Mouse (Mus musculus): Measurements from ENCODE around the gene Sh3pxd2a.

The Sh3pxd2a gene

DNA sequence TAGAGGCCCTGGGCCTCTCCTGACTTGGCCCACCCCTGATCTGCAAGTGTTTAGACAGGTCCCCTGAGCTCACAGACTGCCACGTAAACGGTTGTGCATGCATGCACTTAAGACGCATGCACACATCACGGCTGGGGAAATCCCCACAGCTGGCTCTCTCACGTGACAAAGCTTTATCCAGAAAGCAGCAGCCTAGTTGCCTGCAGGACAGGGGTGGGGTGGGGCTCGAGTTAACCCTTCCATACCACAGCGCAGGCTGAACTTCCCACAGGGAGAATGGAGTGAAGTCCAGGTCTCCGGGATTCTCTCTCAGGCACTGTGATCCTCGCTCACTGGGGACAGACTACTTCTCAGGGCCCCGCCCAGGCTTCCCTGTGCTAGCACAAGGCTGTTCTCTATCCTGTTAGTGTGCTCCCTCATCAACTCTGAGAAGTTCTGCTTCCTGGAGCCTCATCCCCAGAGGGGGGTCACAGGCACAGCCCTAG is 133.4 kb downstream of the Sh3pxd2a start:
- DNase-seq, result peak; percentile 64

DNA sequence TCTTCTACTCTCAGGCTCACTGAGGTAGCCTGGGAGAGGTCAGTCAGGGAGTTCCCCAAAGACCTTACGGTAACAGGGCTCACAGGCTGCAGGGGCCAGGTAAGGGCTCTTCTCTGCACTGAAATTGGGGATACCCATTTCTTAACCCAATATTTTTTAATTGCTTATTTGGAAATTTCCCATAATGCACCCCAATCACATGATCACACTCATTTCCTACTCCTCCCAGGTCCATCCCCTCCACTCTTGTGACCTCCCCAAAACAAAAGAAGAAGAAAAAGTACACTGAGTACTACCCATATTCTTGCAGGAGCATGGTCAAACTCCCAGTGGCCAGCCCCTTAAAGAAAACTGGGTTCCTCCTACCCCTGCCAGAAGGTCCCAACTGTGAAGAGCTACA is 135.1 kb downstream of the Sh3pxd2a start:
- DNase-seq, result no peak

DNA sequence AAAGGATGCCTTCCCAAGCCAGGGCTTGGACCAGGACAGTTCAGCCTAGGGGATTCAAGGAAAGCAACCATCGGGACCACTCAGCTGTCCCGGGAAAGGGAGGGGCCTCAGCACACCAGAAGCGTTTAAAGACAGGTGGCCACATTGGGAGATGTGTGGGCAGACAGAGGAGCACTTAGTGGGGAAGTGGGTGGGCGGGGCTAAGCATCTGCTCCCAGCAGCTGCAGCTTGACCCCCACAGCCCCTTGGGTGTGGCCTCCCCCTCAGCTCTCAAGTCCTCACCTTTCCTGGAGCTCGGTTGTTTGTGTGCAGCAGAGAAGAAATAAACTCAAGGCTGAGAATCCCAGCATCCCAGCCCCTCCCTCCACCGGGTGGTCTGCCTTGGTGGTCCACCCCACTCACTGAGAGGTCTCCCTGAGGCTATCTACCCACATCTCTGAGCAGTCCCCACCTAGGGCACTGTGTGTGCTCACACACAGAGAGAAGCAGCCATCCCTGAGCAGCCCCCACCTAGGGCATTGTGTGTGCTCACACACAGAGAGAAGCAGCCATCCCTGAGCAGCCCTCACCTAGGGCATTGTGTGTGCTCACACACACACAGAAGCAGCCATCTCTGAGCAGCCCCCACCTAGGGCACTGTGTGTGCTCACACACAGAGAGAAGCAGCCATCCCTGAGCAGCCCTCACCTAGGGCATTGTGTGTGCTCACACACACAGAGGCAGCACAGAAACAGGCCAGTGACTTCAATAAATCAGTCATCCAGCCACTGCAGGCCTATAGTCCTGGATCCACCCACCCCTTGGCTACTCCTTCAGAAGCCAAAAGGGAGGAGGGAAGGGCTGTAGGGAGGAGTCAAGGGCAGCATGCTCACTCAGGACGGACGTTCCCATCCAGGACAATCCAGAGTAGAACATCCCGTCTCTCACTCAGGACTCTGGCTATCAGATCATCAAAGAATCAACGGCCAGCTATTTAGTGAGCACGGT is 136.0 kb downstream of the Sh3pxd2a start:
- DNase-seq, result no peak

GRCm38 (mm10) chr19:47325881-47326280 is 138.3 kb downstream of the Sh3pxd2a start:
- DNase-seq, result peak; percentile 72

- DNase-seq, result no peak
Observed at GRCm38 (mm10) chr19:47323096-47323849, 140.9 kb downstream of the Sh3pxd2a start.

- no peak for DNase-seq
Observed at GRCm38 (mm10) chr19:47320331-47320668, 143.9 kb downstream of the Sh3pxd2a start.

DNA sequence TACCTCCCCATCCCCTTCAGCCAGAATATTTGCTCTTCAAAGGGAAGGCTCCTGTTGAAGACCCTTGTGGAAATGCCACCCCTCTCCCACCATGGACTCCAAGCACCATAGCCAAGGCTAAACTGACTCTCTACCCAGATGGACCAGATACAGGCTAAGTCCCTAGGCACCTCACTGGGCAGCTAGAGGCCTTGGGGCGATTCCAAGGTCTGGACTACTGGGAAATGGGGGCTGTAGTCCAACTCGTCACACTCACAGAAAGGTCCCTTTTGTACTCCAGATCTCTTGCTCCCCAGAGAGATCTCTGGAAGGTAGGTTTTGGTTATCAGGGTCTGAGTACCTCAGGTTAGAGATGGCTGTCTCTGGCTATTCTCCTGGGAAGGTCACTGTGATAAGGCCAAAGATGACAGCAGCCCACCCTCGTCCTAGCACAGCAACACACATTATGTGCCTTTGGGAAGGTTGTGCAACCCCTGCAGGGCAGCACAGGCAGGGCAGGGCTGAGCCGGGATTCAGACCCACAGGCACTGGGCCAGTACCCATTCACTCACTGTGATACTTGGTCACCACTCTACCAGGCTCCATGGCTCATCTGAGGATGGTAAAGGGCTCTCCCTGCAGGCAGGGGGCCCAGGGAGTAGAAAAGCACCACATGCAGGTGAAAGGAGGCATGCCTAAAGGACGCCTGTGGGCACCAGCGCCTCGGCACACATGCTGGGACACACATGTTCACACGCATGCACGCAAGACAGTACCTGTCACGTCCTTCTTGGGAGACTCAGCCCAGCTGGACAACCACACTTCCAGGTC is 144.5 kb downstream of the Sh3pxd2a start:
- DNase-seq, result no peak

DNA sequence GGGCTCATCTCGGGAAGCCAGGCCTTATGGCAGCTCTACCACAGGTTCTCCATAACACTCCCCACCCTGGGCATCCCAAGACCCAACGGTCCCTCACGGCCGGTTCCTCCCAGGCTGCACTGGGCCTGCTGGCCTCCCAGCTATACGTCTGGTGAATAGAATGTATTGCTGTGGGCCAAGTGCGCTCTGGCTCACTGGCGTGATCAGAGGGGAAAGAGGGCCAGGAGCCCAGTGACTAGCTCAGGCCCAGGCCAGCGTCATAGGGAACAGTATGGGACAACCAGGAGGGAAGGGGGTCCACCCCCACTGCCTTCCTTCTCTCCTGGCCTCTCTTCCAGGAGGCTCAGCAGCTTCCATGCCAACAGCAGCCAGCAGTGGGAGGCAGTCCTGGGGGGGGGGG is 145.1 kb downstream of the Sh3pxd2a start:
- no peak for DNase-seq

DNA sequence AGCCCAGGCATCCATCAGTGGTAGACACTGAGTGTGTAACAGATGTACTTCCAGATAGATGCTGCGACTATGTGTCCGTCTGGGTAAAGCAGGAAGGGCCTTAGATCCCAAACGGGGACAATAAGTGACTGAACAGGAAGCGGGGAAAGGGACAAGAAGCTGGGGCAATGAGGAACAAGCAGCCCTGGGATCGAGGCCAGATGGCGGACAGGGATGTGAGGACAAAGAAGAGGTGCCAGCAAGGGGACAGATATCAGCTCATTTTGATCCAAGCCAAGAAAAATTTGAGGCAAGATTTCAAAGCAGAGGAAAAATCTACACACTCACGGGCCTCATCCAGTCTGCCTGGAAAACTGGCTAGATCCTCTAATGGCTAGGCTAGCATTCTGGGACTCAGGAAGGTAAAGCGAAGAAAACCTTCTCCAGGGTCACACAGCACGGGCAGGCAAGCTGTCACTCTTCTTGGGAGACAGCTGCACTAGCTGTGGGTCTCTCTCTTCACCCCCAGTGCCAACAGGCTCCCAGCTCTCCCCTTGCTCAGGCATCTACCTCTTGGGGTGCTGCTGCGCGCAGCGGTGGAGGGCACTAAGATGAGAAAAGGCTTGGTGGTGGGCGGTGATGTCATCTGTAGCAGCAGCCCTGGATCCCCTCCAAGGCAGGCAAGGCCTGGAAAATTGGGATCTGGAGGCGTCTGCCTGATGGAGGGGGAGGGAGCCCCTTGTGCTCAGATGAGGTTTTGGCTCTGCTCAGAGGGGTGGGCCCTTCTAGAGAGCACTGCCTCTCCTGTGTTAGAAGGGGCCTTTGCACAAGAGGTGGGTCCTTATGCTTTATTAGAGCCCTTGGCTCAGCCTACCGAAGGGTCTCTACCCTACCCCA is 146.9 kb downstream of the Sh3pxd2a start:
- no peak for DNase-seq

- DNase-seq, result no peak
Observed at GRCm38 (mm10) chr19:47316288-47317062, 147.7 kb downstream of the Sh3pxd2a start.

GRCm38 (mm10) chr19:47315917-47316265 is 148.3 kb downstream of the Sh3pxd2a start:
- no peak for DNase-seq

GRCm38 (mm10) chr19:47315091-47315916 is 148.9 kb downstream of the Sh3pxd2a start:
- no peak for DNase-seq

DNA sequence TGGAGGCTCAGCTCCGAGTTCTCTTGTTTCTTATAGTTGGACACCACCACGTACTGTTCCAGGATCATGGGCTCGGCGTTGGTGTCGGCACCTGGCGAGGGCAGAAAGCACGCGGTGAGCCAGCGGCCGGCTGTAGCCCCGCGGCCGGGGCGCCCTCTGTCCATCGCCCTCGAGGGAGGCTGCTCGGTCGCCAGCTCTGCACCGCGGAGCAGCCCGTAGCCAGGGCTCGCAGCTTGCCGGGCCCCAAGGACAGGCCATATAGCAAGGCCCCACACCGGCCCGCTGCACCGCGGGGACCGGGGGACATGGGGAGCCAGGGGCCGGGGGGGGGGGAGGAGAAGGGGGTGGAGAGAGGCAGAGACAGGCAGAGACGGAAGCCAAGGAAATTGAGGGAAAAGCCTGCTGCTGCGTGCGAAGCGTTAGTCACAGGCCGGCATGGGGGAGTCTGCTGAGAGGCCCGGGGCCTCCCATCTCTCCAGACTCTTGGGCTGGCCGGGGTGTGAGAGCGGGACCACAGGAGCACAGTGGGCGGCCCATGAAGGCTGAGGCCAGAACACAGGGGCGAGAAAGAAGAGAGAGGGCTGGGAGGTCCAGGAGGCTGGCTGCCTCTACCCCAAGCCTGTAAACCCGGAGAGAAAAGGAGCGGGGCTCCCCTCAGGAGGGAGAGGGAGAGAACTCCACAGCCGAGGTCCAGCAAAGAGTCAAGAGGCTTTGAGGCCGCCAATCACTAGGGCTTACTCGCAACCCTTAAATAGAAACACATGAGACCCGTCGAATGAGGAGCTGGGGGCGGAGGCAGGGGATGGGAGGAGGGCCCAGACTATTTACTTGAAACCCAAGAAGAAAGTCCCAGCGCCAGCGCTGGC is 149.9 kb downstream of the Sh3pxd2a start:
- DNase-seq, result peak; percentile 48

DNA sequence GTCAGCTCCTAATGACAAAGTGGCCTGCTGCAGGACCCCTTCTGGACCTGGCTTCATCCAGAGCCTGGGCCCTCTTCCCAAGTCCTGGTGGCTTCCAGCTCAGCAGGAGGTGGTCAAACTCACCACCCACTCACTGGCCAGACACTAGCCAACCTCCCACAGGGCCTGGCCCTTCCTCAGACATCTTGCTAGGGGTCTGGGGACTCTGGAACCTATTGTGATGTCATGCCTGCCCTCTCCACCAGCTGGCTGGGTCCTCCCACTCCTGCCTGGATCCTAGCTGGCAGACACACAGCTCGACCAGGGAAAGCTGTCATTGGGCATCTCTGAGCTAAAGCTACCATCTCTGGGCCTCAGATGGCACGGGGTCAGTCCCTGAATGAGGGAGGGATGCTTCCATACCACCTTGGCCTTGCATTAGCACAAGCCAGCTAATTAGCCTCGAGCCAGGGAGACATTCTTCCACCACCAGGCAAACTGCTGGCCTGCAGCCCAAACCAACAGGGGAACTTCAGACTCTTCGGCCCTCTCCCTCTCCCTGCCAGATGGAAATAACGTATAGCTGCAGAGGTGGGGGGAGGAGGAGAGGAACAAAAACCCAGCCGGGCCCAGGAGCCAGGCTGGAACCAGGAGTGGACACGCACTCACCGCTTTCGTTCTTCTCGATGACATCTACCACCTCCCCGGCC is 150.7 kb downstream of the Sh3pxd2a start:
- DNase-seq, result no peak

- no peak for DNase-seq
Observed at GRCm38 (mm10) chr19:47311162-47311561, 153.0 kb downstream of the Sh3pxd2a start.

DNA sequence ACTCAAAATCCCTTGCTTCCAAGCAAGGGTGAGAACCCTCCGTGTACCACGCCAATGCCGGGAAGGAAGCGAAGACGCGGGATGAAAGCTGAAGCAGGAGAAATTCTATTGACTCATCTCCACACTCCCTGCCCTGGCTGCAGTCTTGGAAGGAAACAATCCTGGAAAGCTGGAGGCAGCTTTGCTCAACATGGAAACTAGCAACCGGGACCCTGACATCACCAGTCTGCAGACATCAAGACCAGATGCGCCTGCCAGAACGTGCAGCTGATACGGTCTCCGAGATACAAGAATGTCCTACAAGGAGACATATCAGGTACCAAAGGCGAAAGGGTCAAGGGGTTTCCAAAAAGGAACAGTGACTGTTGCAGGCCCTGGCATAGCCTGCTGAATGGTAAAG is 154.4 kb downstream of the Sh3pxd2a start:
- no peak for DNase-seq

DNA sequence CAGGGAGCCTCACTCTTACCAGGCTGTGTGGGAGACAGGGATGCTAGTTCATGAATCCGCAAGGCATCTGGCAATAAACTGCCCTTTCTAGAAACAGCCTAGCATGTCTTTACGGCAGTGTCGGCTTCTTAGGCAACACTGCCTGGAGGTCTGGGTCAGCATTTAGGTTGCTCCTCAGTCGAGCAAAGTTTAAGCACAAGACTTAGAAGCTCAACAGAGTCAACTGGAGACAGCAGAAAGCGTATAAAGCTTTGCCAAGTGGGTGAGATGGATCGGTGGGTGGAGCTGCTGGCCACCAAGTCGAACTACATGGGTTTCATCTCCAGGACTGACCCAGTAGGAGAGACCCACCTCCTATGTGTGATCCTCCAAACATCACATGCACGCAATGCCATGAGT is 157.3 kb downstream of the Sh3pxd2a start:
- no peak for DNase-seq

DNA sequence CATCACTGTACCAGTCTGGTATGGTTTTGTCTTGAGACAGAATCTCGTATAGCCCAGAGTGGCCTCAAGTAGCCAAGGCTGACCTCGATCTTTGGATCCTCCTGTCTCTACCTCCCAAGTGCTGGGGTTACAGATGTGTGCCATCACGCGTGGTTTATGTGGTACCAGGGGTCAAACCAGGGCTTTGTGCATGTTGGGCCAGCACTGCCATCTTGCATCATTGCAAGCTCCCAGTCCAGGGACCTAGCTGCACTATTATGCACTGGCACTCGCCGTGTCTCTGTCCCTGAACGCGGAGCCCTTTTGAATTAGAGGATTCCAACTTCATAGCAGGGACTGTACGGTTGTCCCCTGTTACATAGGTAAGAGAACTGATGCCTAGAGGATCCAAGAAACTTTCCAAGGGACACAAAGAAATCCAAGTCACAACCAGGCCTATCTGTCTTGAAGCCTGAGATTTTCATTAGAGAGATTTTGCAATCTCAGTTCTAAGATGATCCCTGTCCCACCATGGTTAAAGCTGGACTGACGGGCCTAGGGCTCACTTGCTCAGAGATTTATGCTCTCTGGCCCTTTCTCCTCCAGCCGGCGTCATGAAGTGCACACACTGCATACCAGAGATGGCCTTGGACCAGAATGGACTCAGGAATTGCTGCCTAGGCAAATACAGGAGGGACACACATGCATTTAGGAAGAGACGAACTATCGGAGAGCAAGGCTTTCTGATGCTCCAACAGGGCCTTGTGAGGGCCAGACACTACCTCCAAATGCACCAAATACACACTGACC is 157.9 kb downstream of the Sh3pxd2a start:
- no peak for DNase-seq
